Mouse (Mus musculus): Measurements from ENCODE around the gene Abcb10. TPM values are rescaled to one million over a fixed set of nuclear protein-coding genes. Genes with fewer than 3 reads are reported as not detected.
A peak's percentile ranks its signal among the peaks of the same experiment; 100 is the strongest.
"Not testable (repeated sequence)": the region's sequence is repeated elsewhere in the genome, so short reads cannot be mapped to it uniquely, and the experiment has no call there.

Abcb10 gene
- polyA plus RNA-seq, 1 experiment: 16.7 TPM

DNA sequence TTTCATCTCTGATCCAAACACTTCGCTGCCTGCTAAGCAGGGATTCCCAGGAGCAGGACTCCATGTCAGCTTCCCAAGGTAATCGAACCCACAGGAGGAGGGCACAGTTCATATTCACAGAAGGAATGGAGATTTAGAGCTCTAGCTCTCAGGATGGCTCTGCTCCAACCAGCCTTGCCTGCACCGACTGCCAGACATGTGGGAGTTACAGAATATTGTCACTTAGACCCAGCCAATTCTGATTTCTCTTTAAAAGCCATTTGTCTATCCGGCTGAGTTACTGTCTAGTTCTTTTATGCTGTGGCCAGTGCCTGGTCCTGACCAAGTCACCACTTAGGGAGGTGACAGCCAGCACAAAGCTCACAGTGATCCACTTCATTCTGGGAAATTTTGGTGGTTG is 1.2 kb downstream of the Abcb10 start:
- no peak for DNase-seq (ENCODE audit: low read depth)

- DNase-seq (ENCODE audit: low read depth): no peak
Observed at GRCm38 (mm10) chr8:123980239-123980638, 2.7 kb downstream of the Abcb10 start.

GRCm38 (mm10) chr8:123978926-123979325 is 4.0 kb downstream of the Abcb10 start:
- DNase-seq (ENCODE audit: low read depth): no peak

DNA sequence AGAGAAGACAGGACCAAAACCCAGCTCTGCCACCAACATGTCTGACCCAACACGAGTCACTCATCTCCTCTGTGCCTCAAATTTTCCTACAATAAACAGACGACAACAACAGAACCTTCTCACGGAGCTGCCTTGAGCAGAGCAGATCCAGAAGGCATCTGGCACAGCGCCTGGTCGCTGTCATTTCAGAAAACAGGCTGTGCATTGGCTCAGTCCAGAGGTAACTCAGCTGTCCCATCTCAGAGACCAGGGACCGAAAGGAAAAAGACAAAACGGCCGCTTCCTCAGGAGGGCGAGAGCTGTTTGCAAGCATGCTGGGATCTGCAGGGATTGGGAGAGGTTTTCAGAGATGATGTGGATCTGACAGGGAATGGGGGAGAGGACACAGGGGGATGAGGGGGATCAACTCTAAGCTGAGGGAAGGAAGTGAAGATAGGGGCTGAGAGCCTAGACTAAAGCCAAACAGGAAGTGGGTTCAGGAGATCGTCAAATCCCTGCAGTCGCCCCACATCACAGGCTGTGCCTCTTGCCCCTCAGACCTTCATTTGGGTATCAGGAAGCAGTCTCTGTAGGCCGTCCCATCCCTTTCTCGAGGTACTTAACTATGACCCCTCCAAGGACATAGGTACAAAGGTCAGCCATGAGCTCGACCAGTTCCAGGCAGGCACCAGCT is 4.6 kb downstream of the Abcb10 start:
- DNase-seq (ENCODE audit: low read depth): no peak

DNA sequence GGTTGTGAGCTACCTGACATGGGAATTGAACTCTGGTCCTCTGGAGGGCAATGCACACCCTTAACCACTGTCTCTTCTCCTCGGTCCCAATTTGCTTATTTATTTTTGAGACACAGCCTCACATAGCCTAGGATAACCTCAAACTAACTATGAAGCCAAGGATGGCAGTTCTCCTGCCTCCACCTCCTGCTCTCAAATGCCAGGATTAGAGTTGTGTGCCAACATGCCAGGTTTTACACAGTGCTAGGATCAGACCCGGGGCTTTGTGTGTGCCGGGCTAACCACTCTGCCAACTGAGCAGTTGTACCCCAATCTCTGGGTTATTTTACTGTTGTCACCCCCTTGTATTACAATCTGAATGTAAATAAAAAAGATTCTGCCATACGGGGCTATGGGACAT is 5.4 kb downstream of the Abcb10 start:
- no peak for DNase-seq (ENCODE audit: low read depth)

- no peak for DNase-seq (ENCODE audit: low read depth)
Observed at GRCm38 (mm10) chr8:123973495-123973894, 9.4 kb downstream of the Abcb10 start.

GRCm38 (mm10) chr8:123966896-123967295 is 16.0 kb downstream of the Abcb10 start:
- no peak for DNase-seq (ENCODE audit: low read depth)

GRCm38 (mm10) chr8:123961371-123961770 is 21.6 kb downstream of the Abcb10 start:
- no peak for DNase-seq (ENCODE audit: low read depth)

DNA sequence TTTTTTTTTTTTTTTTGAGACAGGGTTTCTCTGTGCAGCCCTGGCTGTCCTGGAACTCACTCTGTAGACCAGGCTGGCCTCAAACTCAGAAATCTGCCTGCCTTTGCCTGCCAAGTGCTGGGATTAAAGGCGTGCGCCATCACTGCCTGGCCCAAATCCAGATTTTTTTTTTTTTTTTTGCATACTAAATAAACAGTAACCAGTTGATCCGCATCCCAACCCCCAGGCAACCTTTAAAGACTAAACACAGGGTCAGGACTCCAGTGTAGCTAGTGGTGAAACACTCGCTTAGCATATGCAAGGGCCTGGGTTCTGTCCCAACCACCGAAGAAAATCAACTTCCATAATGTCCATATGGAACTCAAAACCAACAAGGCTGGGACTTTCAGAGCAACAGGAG is 22.4 kb downstream of the Abcb10 start:
- not testable (repeated sequence) for DNase-seq (ENCODE audit: low read depth)

DNA sequence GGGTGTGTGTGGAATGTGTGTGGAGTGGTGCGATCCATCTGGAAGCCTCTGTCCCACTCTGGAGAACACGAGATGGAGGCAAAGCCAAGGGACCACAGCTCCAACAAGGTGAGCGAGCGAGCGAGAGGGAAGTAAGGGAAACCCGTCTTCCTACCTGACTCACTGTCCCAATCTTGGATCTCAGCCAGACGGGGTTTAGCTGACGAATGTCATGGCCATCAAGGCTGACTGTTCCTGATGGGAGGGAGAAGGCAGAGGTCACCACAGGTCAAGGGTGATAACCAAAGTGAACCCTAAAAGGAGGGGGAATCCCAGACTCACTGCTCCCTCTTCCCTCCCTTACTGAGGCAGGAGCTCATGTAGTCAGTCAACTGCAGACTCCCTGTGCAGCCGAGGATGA is 22.9 kb downstream of the Abcb10 start:
- no peak for DNase-seq (ENCODE audit: low read depth)

DNA sequence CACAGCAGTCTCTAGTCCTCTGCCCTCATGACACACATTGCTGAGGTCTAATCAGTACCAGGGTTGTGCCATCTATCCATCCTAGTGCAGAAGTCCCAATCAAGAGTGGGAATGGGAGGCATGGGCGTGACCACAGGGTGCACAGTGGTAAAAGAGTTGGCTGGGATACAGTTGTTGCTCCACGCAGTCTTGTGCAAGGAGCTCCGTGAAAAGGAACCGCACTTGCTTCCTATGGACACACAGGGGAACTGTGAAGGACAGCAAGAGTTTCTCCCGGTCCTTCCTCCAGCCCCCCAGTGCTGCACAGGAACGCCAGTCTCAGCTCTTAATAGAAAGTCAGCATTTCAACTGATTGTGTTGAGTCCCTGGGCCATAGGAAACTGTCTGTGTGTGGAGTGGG is 23.4 kb downstream of the Abcb10 start:
- no peak for DNase-seq (ENCODE audit: low read depth)

GRCm38 (mm10) chr8:123958130-123958529 is 24.8 kb downstream of the Abcb10 start:
- DNase-seq (ENCODE audit: low read depth): no peak

GRCm38 (mm10) chr8:123954246-123954645 is 28.7 kb downstream of the Abcb10 start:
- DNase-seq (ENCODE audit: low read depth): no peak

DNA sequence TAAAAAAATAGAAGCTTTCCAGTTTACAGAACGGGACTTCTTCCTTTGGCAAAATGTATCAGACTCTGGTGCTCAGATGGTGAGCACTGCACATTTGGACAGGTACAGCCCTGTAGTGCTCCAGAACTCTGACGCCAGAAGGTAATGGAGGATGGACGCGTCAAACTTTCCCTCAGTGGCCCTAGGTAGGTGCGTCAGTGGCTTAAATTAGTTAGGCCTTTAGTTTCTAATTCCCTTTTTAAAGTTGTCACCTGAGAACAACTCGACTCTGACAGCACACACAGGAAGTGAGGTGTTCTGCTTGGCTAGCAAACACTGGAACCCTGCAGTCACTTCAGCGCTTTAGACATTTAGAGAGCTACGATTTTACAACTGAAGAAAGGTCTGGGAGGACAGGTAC is 29.2 kb downstream of the Abcb10 start:
- no peak for DNase-seq (ENCODE audit: low read depth)

DNA sequence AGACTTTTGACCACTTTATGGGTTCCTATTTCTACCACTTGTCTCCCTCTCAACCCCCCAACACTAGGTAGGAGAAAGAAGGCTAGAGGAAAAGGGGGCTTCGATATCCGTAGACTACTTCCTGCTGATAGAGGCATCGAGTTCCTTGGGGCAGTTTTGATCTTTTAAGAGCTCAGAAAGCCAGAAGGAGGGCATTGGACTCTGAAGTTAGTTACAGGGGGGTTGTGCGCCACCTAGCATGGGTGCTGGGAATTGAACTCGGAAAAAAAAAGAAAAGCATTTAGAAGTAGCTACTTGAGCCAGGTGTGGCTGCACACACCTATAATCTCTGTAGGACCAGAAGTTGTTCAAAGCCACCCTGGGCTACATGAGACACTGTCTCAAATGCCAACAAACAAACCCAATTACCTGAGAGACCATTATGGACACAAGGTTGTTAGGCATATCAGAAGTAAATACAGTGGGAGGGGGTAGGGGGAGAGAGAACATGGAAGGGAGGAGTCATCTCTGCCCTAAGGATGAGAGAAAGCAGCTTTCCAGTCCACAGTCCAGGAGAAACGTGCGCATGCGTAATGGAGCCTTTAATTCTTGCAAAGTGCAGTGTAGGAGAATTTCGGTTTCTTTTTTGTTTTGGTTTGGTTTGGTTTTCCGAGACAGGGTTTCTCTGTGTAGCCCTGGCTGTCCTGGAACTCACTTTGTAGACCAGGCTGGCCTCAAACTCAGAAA is 32.7 kb downstream of the Abcb10 start:
- DNase-seq (ENCODE audit: low read depth): no peak

DNA sequence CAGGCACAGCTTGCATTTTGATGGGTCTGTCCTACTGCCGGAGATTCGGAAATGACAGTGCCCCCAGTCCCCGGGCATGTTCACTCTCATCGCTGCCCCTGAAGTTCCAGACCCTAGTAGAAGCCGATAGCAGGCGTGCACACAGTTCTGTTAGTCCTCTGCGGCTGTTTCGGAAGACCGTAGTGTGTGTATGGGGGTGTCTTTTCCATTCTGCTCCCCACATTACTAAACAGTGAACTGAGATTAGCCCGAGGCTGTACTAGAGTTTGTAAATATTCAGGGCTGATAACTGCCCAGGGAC is 33.3 kb downstream of the Abcb10 start:
- no peak for DNase-seq (ENCODE audit: low read depth)

DNA sequence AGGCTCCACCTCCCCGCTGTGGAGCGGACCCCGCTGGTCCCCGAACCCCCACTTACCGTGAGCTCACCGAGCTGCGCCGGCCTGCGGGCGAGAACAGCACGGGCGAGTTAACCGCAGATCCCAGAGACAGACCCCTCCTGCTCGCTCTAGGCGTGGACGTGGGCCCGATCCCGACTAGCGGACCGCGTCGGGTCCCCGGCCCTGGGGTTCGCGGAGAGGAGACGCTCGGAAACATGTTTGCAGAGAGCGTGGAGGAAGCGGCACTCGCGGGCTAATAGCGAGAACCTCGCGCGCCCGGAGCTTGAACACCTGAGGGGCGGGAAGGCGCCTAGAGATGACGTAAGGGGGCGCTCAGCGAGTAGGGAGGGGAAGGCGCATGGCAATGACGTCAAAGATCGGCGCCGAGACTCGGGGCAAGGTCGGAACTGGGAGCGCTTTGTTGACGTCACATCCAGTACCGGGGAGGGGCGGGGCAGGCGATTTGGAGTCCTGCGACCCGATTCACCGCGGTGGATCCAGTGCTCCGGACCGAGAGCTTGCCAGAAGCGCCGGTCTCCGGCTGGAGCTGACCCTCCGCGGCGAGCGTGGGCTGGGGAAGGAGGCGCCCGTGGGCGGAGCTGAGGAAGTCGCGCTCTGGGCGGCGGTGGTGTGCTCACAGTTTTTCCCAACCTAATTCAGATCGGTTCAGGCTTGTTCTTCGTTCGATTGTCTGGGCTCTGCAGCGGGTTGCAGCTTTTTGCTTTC is 33.8 kb downstream of the Abcb10 start, which contains the start of gene Nup133:
TSS of gene Nup133 (minus strand) at position 324 of the 744 bp plus-strand sequence.
- peak; percentile 70 for DNase-seq (ENCODE audit: low read depth)

DNA sequence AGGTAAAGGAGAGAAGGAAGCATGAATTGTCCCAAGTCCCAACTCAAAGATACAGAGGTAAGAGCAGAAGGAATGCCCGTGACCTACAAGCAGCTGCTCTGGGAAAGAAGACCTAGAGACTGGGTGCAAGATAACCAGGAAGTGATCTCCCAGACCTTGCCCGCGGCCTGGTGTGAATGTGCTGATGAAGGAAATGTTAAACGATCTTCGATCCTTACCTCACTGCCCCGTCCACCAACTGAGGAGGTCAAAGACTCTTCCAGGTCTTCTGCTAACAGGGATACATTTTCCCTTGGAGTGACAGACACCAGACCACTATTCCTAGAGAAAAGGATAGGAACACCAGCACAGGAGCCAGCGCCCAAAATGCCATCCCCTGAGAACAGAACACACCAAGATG is 53.9 kb downstream of the Abcb10 start:
- no peak for DNase-seq (ENCODE audit: low read depth)

DNA sequence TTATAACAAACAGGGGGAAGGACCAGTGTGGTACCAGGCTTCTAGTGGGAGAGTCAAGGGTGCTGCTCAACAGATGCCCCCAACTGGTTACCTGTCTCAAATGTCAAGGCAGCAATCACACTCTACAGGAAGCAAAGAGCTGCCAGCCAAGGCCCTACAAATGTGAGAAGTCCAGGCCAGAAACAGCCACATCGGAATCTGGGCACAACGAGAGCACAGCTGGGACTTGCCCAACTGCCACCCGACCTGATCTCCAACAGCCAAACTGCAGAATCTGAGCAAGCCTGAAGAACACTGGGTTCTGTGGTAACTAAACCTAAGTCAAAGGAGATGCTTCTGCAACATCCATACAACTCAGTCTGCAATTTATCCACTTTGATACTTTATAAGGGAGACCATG is 57.3 kb downstream of the Abcb10 start:
- DNase-seq (ENCODE audit: low read depth): no peak

DNA sequence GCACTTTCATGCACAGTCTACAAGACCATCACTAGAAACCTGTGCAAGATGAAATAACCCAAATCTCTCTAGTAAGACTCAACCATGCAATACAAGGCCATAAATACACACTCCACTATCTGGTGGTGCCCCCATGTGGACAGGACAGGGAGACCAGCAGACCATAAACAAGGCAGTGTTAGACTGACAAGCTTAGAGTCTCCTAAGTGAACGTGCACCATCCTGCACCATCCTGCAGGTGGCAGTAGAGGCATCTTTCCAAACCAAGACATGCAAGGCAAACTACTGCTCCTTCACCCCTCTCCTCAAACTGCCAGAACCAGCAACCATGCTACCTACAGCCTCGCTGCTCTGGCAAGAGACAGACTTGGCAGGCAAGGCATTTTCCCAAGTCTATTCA is 58.2 kb downstream of the Abcb10 start:
- no peak for DNase-seq (ENCODE audit: low read depth)

GRCm38 (mm10) chr8:123914635-123915034 is 68.3 kb downstream of the Abcb10 start:
- no peak for DNase-seq (ENCODE audit: low read depth)

DNA sequence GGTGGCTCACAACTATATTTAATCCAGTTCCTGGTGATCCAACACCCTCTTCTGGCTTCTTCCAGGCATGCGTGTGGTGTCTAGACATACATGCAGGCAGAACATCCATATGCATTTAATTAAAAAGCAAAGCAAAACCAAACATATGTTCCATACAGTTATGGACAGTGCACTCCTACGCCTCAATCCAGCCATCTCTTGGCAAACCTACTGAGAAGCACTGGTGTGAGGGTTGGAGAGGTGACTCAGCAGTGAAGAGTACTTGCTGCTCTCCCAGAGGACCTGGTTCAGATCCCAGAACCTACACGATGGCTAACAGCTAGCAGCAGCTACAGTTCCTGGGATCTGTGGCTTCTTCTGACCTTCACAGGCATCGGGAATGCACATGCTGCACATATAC is 70.7 kb downstream of the Abcb10 start:
- DNase-seq (ENCODE audit: low read depth): no peak

DNA sequence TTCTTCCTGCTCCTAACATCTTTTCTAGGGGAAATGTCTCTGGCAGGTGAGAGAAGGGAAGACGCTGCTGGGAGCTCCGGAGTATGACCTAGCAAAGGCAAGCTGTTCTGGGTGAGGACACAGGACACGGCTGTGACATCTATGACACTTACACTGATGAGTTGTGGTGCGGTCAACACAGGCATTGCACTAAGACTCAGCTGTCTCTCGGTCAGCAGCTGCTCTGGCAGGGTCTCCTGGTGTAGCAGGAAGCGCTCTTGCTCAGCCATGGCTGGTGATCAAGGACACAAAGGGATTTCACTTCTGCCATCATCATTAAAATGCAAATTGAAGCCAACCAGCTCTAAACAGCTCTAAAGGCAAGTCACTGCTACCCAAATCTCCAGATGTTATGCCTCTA is 75.3 kb downstream of the Abcb10 start:
- no peak for DNase-seq (ENCODE audit: low read depth)

All from gonadal fat pad, adult 2 months (tissue).